Mouse (Mus musculus): ENCODE results near the gene Sync.

GRCm38 (mm10) chr4:129289671-129290070, 2.3 kb downstream of the Sync start:
- TF ChIP-seq CTCF (IDR thresholded peaks at IDR 0.05; ENCODE audit: control insufficient read depth, insufficient read depth, insufficient read length), result no peak
- no peak for TF ChIP-seq CEBPB (IDR thresholded peaks at IDR 0.05; ENCODE audit: low read depth)
- TF ChIP-seq MAX (IDR thresholded peaks at IDR 0.05), result no peak
- no peak for TF ChIP-seq MYOD1 (IDR thresholded peaks at IDR 0.05; ENCODE audit: control insufficient read depth, insufficient read length, low read depth)
- TF ChIP-seq USF1 (IDR thresholded peaks at IDR 0.05; ENCODE audit: low read depth), result no peak
